Mouse (Mus musculus) CH12.LX (cell line): ENCODE measurements at regions not wholly inside any gene's neighbourhood (a gene's known extent, or its start where the extent isn't known, plus 50 kb on each side); places are given as distances from the start of the nearest gene placed in this dataset.

Experiments
- DNase-seq: peaks from one replicate; pipeline ENCODE4 v3.0.0-alpha.2; 2013; ENCODE audit errors: extremely low read depth
- H3K27ac ChIP-seq: 2 replicates; pipeline ENCODE4 v1.5.1; 2012; ENCODE audit warnings: low read depth, mild to moderate bottlenecking, control low read depth, moderate library complexity; ENCODE audit not compliant: insufficient read depth
- H3K27me3 ChIP-seq: replicated peaks from 2 replicates; pipeline ENCODE3; 2012; ENCODE audit warnings: inconsistent platforms
- H3K36me3 ChIP-seq, 2 experiments: replicated peaks in 1 of 2; 2 replicates each; pipeline versions ENCODE3 to v1.6.1; 2012; ENCODE audit warnings: inconsistent platforms in 1 of 2, low read length in 1 of 2, mild to moderate bottlenecking in 1 of 2, mixed read lengths in 1 of 2, moderate library complexity in 1 of 2; ENCODE audit not compliant: control insufficient read depth in 1 of 2, insufficient read depth in 1 of 2
- H3K4me1 ChIP-seq, 2 experiments: 2 replicates each; pipeline ENCODE4 v1.6.1; 2012; ENCODE audit warnings: inconsistent platforms in 1 of 2, moderate library complexity in 1 of 2; ENCODE audit not compliant: insufficient read depth in 2 of 2, control insufficient read depth in 1 of 2
- H3K4me2 ChIP-seq: 2 replicates; pipeline ENCODE4 v1.6.1; 2012; ENCODE audit warnings: low read depth, mild to moderate bottlenecking, control low read depth; ENCODE audit not compliant: poor library complexity, insufficient read depth, severe bottlenecking
- H3K4me3 ChIP-seq, 3 experiments: fragments of 150-350 bp in 1 of 3; sonication (generic) in 1 of 3; replicated peaks in 1 of 3; 2 replicates each; pipeline versions ENCODE3 to v1.5.1; 2011 to 2012; ENCODE audit warnings: low read depth in 2 of 3, low read length in 2 of 3, mild to moderate bottlenecking in 2 of 3, moderate library complexity in 2 of 3, control low read depth in 1 of 3, improper control_type of control experiment in 1 of 3, inconsistent platforms in 1 of 3, mixed read lengths in 1 of 3; ENCODE audit not compliant: poor library complexity in 1 of 3
- H3K79me2 ChIP-seq: replicated peaks from 2 replicates; pipeline ENCODE4 v1.6.1; 2012; ENCODE audit warnings: mild to moderate bottlenecking, moderate library complexity; ENCODE audit not compliant: control insufficient read depth, poor library complexity, insufficient read depth, severe bottlenecking; ENCODE audit errors: extremely low read depth
- H3K9ac ChIP-seq: 2 replicates; pipeline ENCODE4 v1.6.1; 2012; ENCODE audit warnings: low read depth, mild to moderate bottlenecking, control low read depth, moderate library complexity; ENCODE audit not compliant: insufficient read depth
- H3K9me3 ChIP-seq: replicated peaks from 2 replicates; pipeline ENCODE3; 2012; ENCODE audit warnings: low read length, inconsistent platforms, mixed read lengths
- BHLHE40 ChIP-seq: IDR thresholded peaks from 2 replicates; pipeline ENCODE4 v1.6.1; 2011; ENCODE audit warnings: mild to moderate bottlenecking, low read depth, low read length, improper control_type of control experiment
- CTCF ChIP-seq, 2 experiments: IDR thresholded peaks in 1 of 2; conservative IDR thresholded peaks in 1 of 2; 2 replicates each; pipeline ENCODE4 v1.5.1; 2011 to 2012; ENCODE audit warnings: low read depth in 2 of 2, low read length in 2 of 2, improper control_type of control experiment in 1 of 2, inconsistent platforms in 1 of 2, mild to moderate bottlenecking in 1 of 2, moderate library complexity in 1 of 2
- GABPA ChIP-seq: IDR thresholded peaks from 2 replicates; pipeline ENCODE4 v1.6.1; 2012; ENCODE audit warnings: low read depth, low read length, improper control_type of control experiment, inconsistent platforms; ENCODE audit not compliant: insufficient replicate concordance
- KAT2A ChIP-seq: IDR thresholded peaks from 2 replicates; pipeline ENCODE4 v1.6.1; 2012; ENCODE audit warnings: low read length, improper control_type of control experiment, inconsistent platforms; ENCODE audit not compliant: insufficient replicate concordance
- MAFK ChIP-seq: IDR thresholded peaks from 2 replicates; pipeline ENCODE4 v1.6.1; 2011; ENCODE audit warnings: low read length, improper control_type of control experiment; ENCODE audit not compliant: insufficient replicate concordance
- MAZ ChIP-seq: IDR thresholded peaks from 2 replicates; pipeline ENCODE4 v1.6.1; 2012; ENCODE audit warnings: low read depth, mild to moderate bottlenecking, inconsistent platforms, low read length, improper control_type of control experiment, moderate library complexity
- MEF2A ChIP-seq: IDR thresholded peaks from 2 replicates; pipeline ENCODE4 v1.6.1; 2014; ENCODE audit warnings: low read depth, mild to moderate bottlenecking, inconsistent platforms, low read length, improper control_type of control experiment, borderline replicate concordance
- MXI1 ChIP-seq: IDR thresholded peaks from 2 replicates; pipeline ENCODE4 v1.6.1; 2011; ENCODE audit warnings: mild to moderate bottlenecking, low read depth, low read length, improper control_type of control experiment
- NELFE ChIP-seq: IDR thresholded peaks from 2 replicates; pipeline ENCODE4 v1.6.1; 2011; ENCODE audit warnings: low read depth, low read length, improper control_type of control experiment
- PAX5 ChIP-seq: IDR thresholded peaks from 2 replicates; pipeline ENCODE4 v1.6.1; 2012; ENCODE audit warnings: low read length, inconsistent platforms, mixed read lengths
- POLR2AphosphoS2 ChIP-seq: IDR thresholded peaks from 2 replicates; pipeline ENCODE4 v1.6.1; 2011; ENCODE audit warnings: low read depth, low read length, improper control_type of control experiment
- RAD21 ChIP-seq: IDR thresholded peaks from 2 replicates; pipeline ENCODE4 v1.6.1; 2011; ENCODE audit warnings: low read depth, mild to moderate bottlenecking, low read length, improper control_type of control experiment, moderate library complexity
- RCOR1 ChIP-seq: conservative IDR thresholded peaks from 2 replicates; pipeline ENCODE4 v1.6.1; 2012; ENCODE audit warnings: low read depth, mild to moderate bottlenecking, inconsistent platforms, low read length, improper control_type of control experiment
- TCF12 ChIP-seq: IDR thresholded peaks from 2 replicates; pipeline ENCODE4 v1.6.1; 2014; ENCODE audit warnings: low read depth, mild to moderate bottlenecking, inconsistent platforms, low read length, improper control_type of control experiment
- USF1 ChIP-seq: IDR thresholded peaks from 2 replicates; pipeline ENCODE4 v1.6.1; 2014; ENCODE audit warnings: low read depth, mild to moderate bottlenecking, inconsistent platforms, low read length, improper control_type of control experiment
- USF2 ChIP-seq: conservative IDR thresholded peaks from 2 replicates; pipeline ENCODE4 v1.6.1; 2011; ENCODE audit warnings: low read depth, low read length, improper control_type of control experiment
- ZNF384 ChIP-seq: IDR thresholded peaks from 2 replicates; pipeline ENCODE4 v1.6.1; 2012; ENCODE audit warnings: low read depth, low read length, improper control_type of control experiment, inconsistent platforms
- dilution Hi-C: fragments of 300-500 bp; cut with MboI; formaldehyde crosslinking; loops from 2 replicates; pipeline ENCODE4 v1.14.3; 2020; ENCODE audit warnings: low sequenced_read_pairs; ENCODE audit not compliant: extremely low pct_unique_long_range_greater_than_20kb, extremely low pct_ligation_motif_present
- in situ Hi-C: fragments of 300-500 bp; cut with MboI; formaldehyde crosslinking; loops from 3 replicates; pipeline ENCODE4 v1.14.3; 2019; ENCODE audit warnings: low sequenced_read_pairs, low pct_ligation_motif_present, low pct_unique_long_range_greater_than_20kb, mixed read lengths

DNA sequence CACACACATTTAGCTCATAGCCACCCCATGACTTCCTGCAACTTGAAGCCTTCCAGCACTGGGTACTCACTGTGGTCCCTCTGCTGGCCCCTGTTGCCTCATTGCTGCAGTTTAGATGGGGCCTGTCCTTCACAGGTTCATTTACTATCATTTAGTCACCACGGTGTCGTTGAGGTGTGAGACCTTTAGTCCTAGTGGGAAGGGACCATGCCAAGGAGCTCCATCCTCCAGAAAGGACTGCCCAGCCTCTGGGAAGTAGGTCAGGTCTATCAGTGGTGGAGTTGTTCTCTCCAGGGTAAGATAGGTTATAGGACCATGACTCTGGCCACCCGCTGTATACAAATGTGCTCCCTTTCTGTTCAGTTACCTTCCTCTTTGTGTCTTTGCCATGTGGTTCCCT is 162.2 kb downstream of the Thbs2 start:
- in situ Hi-C loops = no loop called here
- TF ChIP-seq USF1 (no peak), KAT2A (no peak), ZNF384 (no peak), RCOR1 (no peak), POLR2AphosphoS2 (no peak), CTCF (conservative IDR thresholded peaks at IDR 0.05 in 1 of 2, IDR thresholded peaks at IDR 0.05 in 1 of 2; ENCODE audit: low read depth in 2 of 2, low read length in 2 of 2) (no peak), RAD21 (no peak), PAX5 (no peak), MAFK (no peak)
- TF ChIP-seq, all 38 proteins: peak for 0
- Histone ChIP-seq H3K79me2 (no peaks in the 10 kb centered on the region), H3K4me3 (no peak overlapping the region), H3K27me3 (peaks cover 2% of the 10 kb centered on the region), H3K4me2 (no peak overlapping the region), H3K9ac (no peak overlapping the region), H3K27ac (no peak overlapping the region), H3K36me3 (no peaks in the 10 kb centered on the region), H3K9me3 (no peaks in the 10 kb centered on the region), H3K4me1 (no peaks in the 10 kb centered on the region)
- DNase-seq = no peak
- dilution Hi-C loops = no loop called here

DNA sequence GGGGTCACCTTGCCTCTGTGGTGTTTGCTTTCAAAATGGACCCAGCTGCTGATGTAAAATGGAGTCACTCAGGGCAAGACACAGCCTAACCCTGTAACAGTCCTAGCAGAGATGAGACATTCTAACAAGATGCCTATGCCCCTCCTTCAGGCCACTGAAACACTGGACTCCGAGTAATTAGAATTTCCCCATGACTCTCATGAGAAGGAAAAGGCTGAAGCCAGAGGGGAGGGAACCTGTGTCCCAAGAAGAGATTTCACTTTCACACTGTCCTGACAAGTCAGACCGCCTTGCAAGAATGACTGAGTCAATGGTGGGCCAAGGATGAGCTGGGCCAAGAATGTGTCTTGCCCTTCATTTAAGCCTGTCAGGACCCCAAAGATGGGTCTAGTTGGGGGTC is 166.3 kb downstream of the Thbs2 start:
- H3K36me3 ChIP-seq = no peaks in the 10 kb centered on the region
- TF ChIP-seq MAZ = no peak
- TF ChIP-seq BHLHE40 = no peak
- no peak for TF ChIP-seq GABPA
- TF ChIP-seq POLR2AphosphoS2 = no peak
- TF ChIP-seq USF2 = no peak
- no peak for TF ChIP-seq MXI1
- no peak for TF ChIP-seq PAX5
- no peak for TF ChIP-seq NELFE
- TF ChIP-seq MEF2A = no peak
- TF ChIP-seq TCF12 = no peak
- peaks cover 0 to 7% of the 10 kb centered on the region in 2 experiments; a peak in 2 of 4 replicates for H3K4me1 ChIP-seq
- H3K27me3 ChIP-seq = peaks cover 3% of the 10 kb centered on the region
- no peaks in the 10 kb centered on the region for H3K9me3 ChIP-seq
- dilution Hi-C loops (no loop called here), in situ Hi-C loops (no loop called here)
- no peak overlapping the region for H3K4me2 ChIP-seq
- H3K27ac ChIP-seq = no peak overlapping the region
- DNase-seq = no peak
- H3K9ac ChIP-seq = no peak overlapping the region
- no peaks in the 10 kb centered on the region for H3K79me2 ChIP-seq
- H3K4me3 ChIP-seq = no peak overlapping the region
